Mouse (Mus musculus) heart, adult 2 months (tissue): ENCODE results near the gene Pbsn.

Source experiments
- CTCF ChIP-seq: fragments of 200-600 bp; IDR thresholded peaks from 2 replicates; pipeline ENCODE4 v1.8.1; 2022; ENCODE audit warnings: antibody characterized with exemption, mild to moderate bottlenecking, moderate library complexity
- POLR2A ChIP-seq: fragments of 200-500 bp; IDR thresholded peaks from 2 replicates; pipeline ENCODE4 v1.6.1; 2011; ENCODE audit warnings: mild to moderate bottlenecking, low read depth, low read length, control low read depth; ENCODE audit not compliant: insufficient read depth

DNA sequence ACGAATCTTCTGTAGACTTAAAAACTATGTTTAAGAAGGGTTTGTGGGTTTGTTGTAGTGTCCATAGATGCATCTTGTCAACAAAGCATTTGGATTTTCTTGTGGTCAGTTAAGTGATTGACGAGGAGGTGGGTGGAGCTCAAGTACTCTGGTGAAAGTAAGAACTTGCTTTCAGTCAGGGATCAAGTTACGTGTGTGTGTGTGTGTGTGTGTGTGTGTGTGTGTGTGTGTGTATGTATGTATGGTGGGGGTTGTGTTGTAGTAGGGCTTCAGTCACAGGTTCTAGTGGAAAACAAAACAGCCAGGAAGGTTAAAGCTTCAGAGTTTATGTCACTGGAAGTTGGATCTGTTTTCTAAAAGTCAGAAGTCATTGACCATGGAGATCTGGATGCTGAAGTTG is 53.9 kb downstream of the Pbsn start:
- no peak for TF ChIP-seq POLR2A
- no peak for TF ChIP-seq CTCF
